Mouse (Mus musculus): Measurements from ENCODE around the gene Slc5a11. TPM values are rescaled to one million over a fixed set of nuclear protein-coding genes. Genes with fewer than 3 reads are reported as not detected.

The Slc5a11 gene
- polyA plus RNA-seq, 1 experiment from 2014 or later, result 0.06 TPM

DNA sequence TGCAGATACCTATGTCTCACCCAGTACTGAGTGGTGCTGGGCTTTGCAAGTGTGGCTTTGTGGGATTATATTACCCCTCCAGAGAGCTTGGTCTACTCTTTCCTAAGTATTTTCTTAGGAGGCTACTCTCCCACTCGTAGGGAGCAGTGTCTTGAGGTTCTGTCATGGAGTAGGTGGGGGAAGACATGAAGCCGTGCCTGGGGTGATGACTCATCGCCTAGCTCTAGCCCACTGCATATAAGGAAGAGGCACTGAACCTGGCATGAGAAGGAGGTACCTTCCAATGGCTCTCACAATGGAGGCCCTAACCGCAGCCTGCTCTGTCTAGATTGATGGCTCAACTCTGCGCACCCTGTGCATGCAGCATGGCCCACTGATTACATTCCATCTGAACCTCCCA, 22.8 kb upstream of the Slc5a11 start:
- peak; percentile 6 for ATAC-seq (ENCODE audit: low FRiP score, low TSS enrichment)
- TF ChIP-seq EP300 (optimal IDR thresholded peaks at IDR 0.05) (no peak), CTCF (IDR thresholded peaks at IDR 0.05; ENCODE audit: low read depth) (no peak)
- WGBS, result 72% methylated on average over 5 of the region's 5 CpGs

GRCm38 (mm10) chr7:123193201-123193600, 21.4 kb upstream of the Slc5a11 start:
- Histone ChIP-seq H3K4me1 (replicated peaks; ENCODE audit: control insufficient read depth, insufficient read depth) (no peaks in the 10 kb centered on the region), H3K9me3 (ENCODE audit: control insufficient read depth, low read length) (no peaks in the 10 kb centered on the region), H3K27ac (replicated peaks) (no peak overlapping the region), H3K4me3 (ENCODE audit: low read depth, low read length) (no peak overlapping the region), H3K27me3 (ENCODE audit: control insufficient read depth, insufficient read depth, low read length) (no peaks in the 10 kb centered on the region), H3K36me3 (ENCODE audit: control insufficient read depth, insufficient read depth, low read length) (peaks cover 38% of the 10 kb centered on the region), H3K4me2 (replicated peaks; ENCODE audit: low read depth) (no peak overlapping the region), H3K9ac (ENCODE audit: low read length) (no peak overlapping the region)
- TF ChIP-seq EP300 (optimal IDR thresholded peaks at IDR 0.05) (no peak), CTCF (IDR thresholded peaks at IDR 0.05; ENCODE audit: low read depth) (no peak)
- WGBS, result 82% methylated on average over 12 of the region's 12 CpGs
- no peak for ATAC-seq (ENCODE audit: low FRiP score, low TSS enrichment)
- no peak for DNase-seq (ENCODE audit: low spot score)

More for the DNA sequence above, 22.8 kb upstream of the Slc5a11 start:
- H3K4me2 ChIP-seq (replicated peaks; ENCODE audit: low read depth), result no peak overlapping the region
- no peak for DNase-seq (ENCODE audit: low spot score)
- H3K9ac ChIP-seq (ENCODE audit: low read length), result no peak overlapping the region
- H3K4me3 ChIP-seq (ENCODE audit: low read depth, low read length), result no peak overlapping the region
- no peaks in the 10 kb centered on the region for H3K9me3 ChIP-seq (ENCODE audit: control insufficient read depth, low read length)
- no peaks in the 10 kb centered on the region for H3K27me3 ChIP-seq (ENCODE audit: control insufficient read depth, insufficient read depth, low read length)
- H3K36me3 ChIP-seq (ENCODE audit: control insufficient read depth, insufficient read depth, low read length), result peaks cover 45% of the 10 kb centered on the region
- no peak overlapping the region for H3K27ac ChIP-seq (replicated peaks)
- no peaks in the 10 kb centered on the region for H3K4me1 ChIP-seq (replicated peaks; ENCODE audit: control insufficient read depth, insufficient read depth)

- H3K4me1 ChIP-seq (replicated peaks; ENCODE audit: control insufficient read depth, insufficient read depth), result no peaks in the 10 kb centered on the region
- H3K27me3 ChIP-seq (ENCODE audit: control insufficient read depth, insufficient read depth, low read length), result no peaks in the 10 kb centered on the region
- DNase-seq (ENCODE audit: low spot score) (no peak), ATAC-seq (ENCODE audit: low FRiP score, low TSS enrichment) (no peak)
- 89% methylated on average over 8 of the region's 8 CpGs for WGBS
- peaks cover 25% of the 10 kb centered on the region for H3K36me3 ChIP-seq (ENCODE audit: control insufficient read depth, insufficient read depth, low read length)
- TF ChIP-seq CTCF (IDR thresholded peaks at IDR 0.05; ENCODE audit: low read depth) (no peak), EP300 (optimal IDR thresholded peaks at IDR 0.05) (no peak)
- no peak overlapping the region for H3K9ac ChIP-seq (ENCODE audit: low read length)
- no peak overlapping the region for H3K27ac ChIP-seq (replicated peaks)
- H3K4me3 ChIP-seq (ENCODE audit: low read depth, low read length), result no peak overlapping the region
- H3K9me3 ChIP-seq (ENCODE audit: control insufficient read depth, low read length), result no peaks in the 10 kb centered on the region
- no peak overlapping the region for H3K4me2 ChIP-seq (replicated peaks; ENCODE audit: low read depth)
Measured at GRCm38 (mm10) chr7:123194696-123195095, 19.9 kb upstream of the Slc5a11 start.

DNA sequence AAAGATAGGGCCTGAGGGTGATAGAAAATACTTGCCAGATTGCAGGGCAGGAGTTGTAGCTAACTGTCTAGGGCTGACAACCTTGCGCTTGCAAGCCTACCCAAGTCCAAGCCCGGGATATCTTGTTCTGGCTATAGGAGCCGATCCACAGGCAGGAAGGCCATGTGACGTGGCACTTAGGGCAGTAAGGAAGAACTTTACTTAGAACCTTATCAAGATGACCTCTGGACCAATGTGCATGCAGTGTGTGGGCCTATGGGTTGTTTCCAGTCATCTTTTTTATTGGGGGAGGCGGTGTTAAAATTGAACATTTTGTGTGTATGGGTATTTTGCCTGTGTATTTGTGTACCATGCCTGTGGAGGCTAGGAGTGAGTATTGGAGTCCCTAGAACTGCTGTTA, 18.1 kb upstream of the Slc5a11 start:
- Histone ChIP-seq H3K4me1 (replicated peaks; ENCODE audit: control insufficient read depth, insufficient read depth) (no peaks in the 10 kb centered on the region), H3K4me3 (ENCODE audit: low read depth, low read length) (no peak overlapping the region), H3K36me3 (ENCODE audit: control insufficient read depth, insufficient read depth, low read length) (peaks cover 13% of the 10 kb centered on the region), H3K27ac (replicated peaks) (no peak overlapping the region), H3K9me3 (ENCODE audit: control insufficient read depth, low read length) (no peaks in the 10 kb centered on the region), H3K27me3 (ENCODE audit: control insufficient read depth, insufficient read depth, low read length) (no peaks in the 10 kb centered on the region), H3K4me2 (replicated peaks; ENCODE audit: low read depth) (no peak overlapping the region), H3K9ac (ENCODE audit: low read length) (no peak overlapping the region)
- WGBS, result 77% methylated on average over 5 of the region's 5 CpGs
- TF ChIP-seq CTCF (IDR thresholded peaks at IDR 0.05; ENCODE audit: low read depth) (no peak), EP300 (optimal IDR thresholded peaks at IDR 0.05) (no peak)
- ATAC-seq (ENCODE audit: low FRiP score, low TSS enrichment) (no peak), DNase-seq (ENCODE audit: low spot score) (no peak)

- no peak overlapping the region for H3K27ac ChIP-seq (replicated peaks)
- H3K4me2 ChIP-seq (replicated peaks; ENCODE audit: low read depth), result no peak overlapping the region
- 48% methylated on average over 10 of the region's 10 CpGs for WGBS
- ATAC-seq (ENCODE audit: low FRiP score, low TSS enrichment), result peak; percentile 34; the same call in 1 of the 2 replicates
- DNase-seq (ENCODE audit: low spot score), result no peak
- no peak overlapping the region for H3K9ac ChIP-seq (ENCODE audit: low read length)
- H3K27me3 ChIP-seq (ENCODE audit: control insufficient read depth, insufficient read depth, low read length), result no peaks in the 10 kb centered on the region
- TF ChIP-seq EP300 (optimal IDR thresholded peaks at IDR 0.05), result no peak
- no peak for TF ChIP-seq CTCF (IDR thresholded peaks at IDR 0.05; ENCODE audit: low read depth)
- peaks cover 3% of the 10 kb centered on the region; the same call in 1 of the 2 replicates for H3K36me3 ChIP-seq (ENCODE audit: control insufficient read depth, insufficient read depth, low read length)
- H3K4me1 ChIP-seq (replicated peaks; ENCODE audit: control insufficient read depth, insufficient read depth), result no peaks in the 10 kb centered on the region
- H3K4me3 ChIP-seq (ENCODE audit: low read depth, low read length), result no peak overlapping the region
- H3K9me3 ChIP-seq (ENCODE audit: control insufficient read depth, low read length), result no peaks in the 10 kb centered on the region
Measured at GRCm38 (mm10) chr7:123198695-123199094, 15.9 kb upstream of the Slc5a11 start.

- Histone ChIP-seq H3K4me2 (replicated peaks; ENCODE audit: low read depth) (no peak overlapping the region), H3K9me3 (ENCODE audit: control insufficient read depth, low read length) (no peaks in the 10 kb centered on the region), H3K9ac (ENCODE audit: low read length) (no peak overlapping the region), H3K27ac (replicated peaks) (no peak overlapping the region), H3K4me1 (replicated peaks; ENCODE audit: control insufficient read depth, insufficient read depth) (no peaks in the 10 kb centered on the region), H3K4me3 (ENCODE audit: low read depth, low read length) (no peak overlapping the region), H3K36me3 (ENCODE audit: control insufficient read depth, insufficient read depth, low read length) (peaks cover 3% of the 10 kb centered on the region; the same call in 1 of the 2 replicates), H3K27me3 (ENCODE audit: control insufficient read depth, insufficient read depth, low read length) (no peaks in the 10 kb centered on the region)
- TF ChIP-seq EP300 (optimal IDR thresholded peaks at IDR 0.05) (no peak), CTCF (IDR thresholded peaks at IDR 0.05; ENCODE audit: low read depth) (no peak)
- 67% methylated on average over 3 of the region's 3 CpGs for WGBS
- no peak for ATAC-seq (ENCODE audit: low FRiP score, low TSS enrichment)
- no peak for DNase-seq (ENCODE audit: low spot score)
Measured at GRCm38 (mm10) chr7:123199151-123199550, 15.4 kb upstream of the Slc5a11 start.

Measured in stomach, postnatal 0 days (tissue).